18 mouse cellular contexts compared by ENCODE assay signal in the genomic region with DNA sequence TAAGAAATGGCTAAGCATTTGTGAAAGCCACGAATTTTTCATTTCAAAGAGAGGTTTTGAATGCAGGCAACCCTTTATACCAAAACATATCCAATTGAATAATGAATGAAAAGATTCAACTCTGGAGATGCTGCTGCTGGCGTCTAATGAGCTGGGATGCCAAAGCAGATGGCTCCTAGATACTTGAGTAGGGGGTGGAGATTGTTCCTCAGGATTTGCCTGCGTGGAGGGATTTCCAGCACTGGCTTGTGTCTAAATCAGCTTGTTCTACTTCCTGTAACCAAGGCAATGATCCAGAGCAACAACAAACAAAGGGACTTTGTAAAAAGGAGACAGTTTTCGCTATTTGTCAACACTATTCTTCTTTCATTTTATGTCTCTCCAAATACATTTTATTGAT. TPM values are rescaled to one million over a fixed set of nuclear protein-coding genes. Genes with fewer than 3 reads are reported as not detected.
DNase-seq lines count a peak whose midpoint lies in the region; ATAC-seq and TF ChIP-seq lines count a peak whose summit lies in the region.
"Had no signal": no experiment of that assay in that cellular context is flagged by ENCODE, and none has a peak within 500 bp of the region (broad histone marks: within the 10 kb centered on the region; RNA-seq: fewer than 3 reads in every experiment).

No protein-coding gene starts in this region.

- TF ChIP-seq CTCF in left cerebral cortex, adult 2 months (IDR thresholded peaks at IDR 0.05), result no peak
- no peak for TF ChIP-seq CTCF in layer of hippocampus, adult 2 months (conservative IDR thresholded peaks at IDR 0.05)

- H3K36me3 ChIP-seq in forebrain, embryonic 14.5 days (ENCODE audit: control insufficient read depth, insufficient read depth, low read length), result no peaks in the 10 kb centered on the region
- no peaks in the 10 kb centered on the region for H3K36me3 ChIP-seq in forebrain, embryonic 12.5 days (replicated peaks)
- no peaks in the 10 kb centered on the region for H3K36me3 ChIP-seq in kidney, embryonic 15.5 days
- H3K36me3 ChIP-seq: heart, embryonic 12.5 days; intestine, embryonic 15.5 days; limb, embryonic 12.5 days; liver, embryonic 13.5 days; lung, embryonic 15.5 days; neural tube, embryonic 12.5 days had no signal

- intact Hi-C loops in left cerebral cortex, postnatal 14 days (cut with DNase I), result no loop called here
- intact Hi-C loops in left cerebral cortex, adult 2 months (cut with DNase I), result no loop called here

- WGBS in forebrain, embryonic 14.5 days, result 37% methylated on average over 4 of the region's 4 CpGs
- WGBS in forebrain, embryonic 12.5 days, result 41% methylated on average over 4 of the region's 4 CpGs
- 59% methylated on average over 4 of the region's 4 CpGs for WGBS in kidney, embryonic 15.5 days

- no peaks in the 10 kb centered on the region for H3K27me3 ChIP-seq in forebrain, embryonic 14.5 days (replicated peaks; ENCODE audit: control insufficient read depth, insufficient read depth, low read length)
- H3K27me3 ChIP-seq in forebrain, embryonic 12.5 days, result no peaks in the 10 kb centered on the region
- no peaks in the 10 kb centered on the region for H3K27me3 ChIP-seq in kidney, embryonic 15.5 days
- H3K27me3 ChIP-seq: heart, embryonic 12.5 days; intestine, embryonic 15.5 days; limb, embryonic 12.5 days; liver, embryonic 13.5 days; lung, embryonic 15.5 days; neural tube, embryonic 12.5 days had no signal

- DNase-seq in forebrain, embryonic 14.5 days (ENCODE audit: low spot score), result peak; percentile 54
- DNase-seq in left cerebral cortex, postnatal 14 days (ENCODE audit: low spot score in 2 of 2), result peak; percentile 15 to 54
- no peak for DNase-seq in left cerebral cortex, adult 2 months (ENCODE audit: extremely low spot score in 1 of 2, low spot score in 2 of 2)
- DNase-seq in Muller cell, postnatal 12 days (ENCODE audit: inconsistent ontology term), result peak; percentile 25
- DNase-seq in layer of hippocampus, adult 2 months (ENCODE audit: low spot score in 2 of 2), result peak; percentile 14 to 46
- DNase-seq in T-cell, adult 2 months (ENCODE audit: low spot score), result no peak
- DNase-seq: gastrocnemius, adult 2 months; liver, embryonic 13.5 days; thymus, postnatal 4 days had no signal

- H3K4me3 ChIP-seq in forebrain, embryonic 14.5 days (ENCODE audit: low read depth, low read length), result no peak overlapping the region
- H3K4me3 ChIP-seq in forebrain, embryonic 12.5 days (replicated peaks), result no peak overlapping the region
- H3K4me3 ChIP-seq in left cerebral cortex, adult 2 months, result no peak overlapping the region
- no peak overlapping the region for H3K4me3 ChIP-seq in layer of hippocampus, adult 2 months
- H3K4me3 ChIP-seq in kidney, embryonic 15.5 days (replicated peaks), result no peak overlapping the region
- H3K4me3 ChIP-seq: gastrocnemius, adult 2 months; heart, embryonic 12.5 days; intestine, embryonic 15.5 days; limb, embryonic 12.5 days; liver, embryonic 13.5 days; lung, embryonic 15.5 days; neural tube, embryonic 12.5 days had no signal

- ATAC-seq in forebrain, embryonic 14.5 days, result peak; percentile 57; the same call in 1 of the 2 replicates
- no peak for ATAC-seq in forebrain, embryonic 12.5 days (ENCODE audit: low FRiP score)
- no peak for ATAC-seq in kidney, embryonic 15.5 days (replicated peaks; ENCODE audit: low FRiP score)
- ATAC-seq: intestine, embryonic 15.5 days had no signal

- no peaks in the 10 kb centered on the region for H3K4me1 ChIP-seq in forebrain, embryonic 14.5 days (ENCODE audit: control insufficient read depth, insufficient read depth, low read length)
- H3K4me1 ChIP-seq in forebrain, embryonic 12.5 days, result no peaks in the 10 kb centered on the region
- no peaks in the 10 kb centered on the region for H3K4me1 ChIP-seq in kidney, embryonic 15.5 days
- H3K4me1 ChIP-seq: heart, embryonic 12.5 days; intestine, embryonic 15.5 days; limb, embryonic 12.5 days; liver, embryonic 13.5 days; lung, embryonic 15.5 days; neural tube, embryonic 12.5 days had no signal

- no peaks in the 10 kb centered on the region for H3K9me3 ChIP-seq in forebrain, embryonic 14.5 days (replicated peaks; ENCODE audit: control insufficient read depth, low read length)
- H3K9me3 ChIP-seq in forebrain, embryonic 12.5 days, result no peaks in the 10 kb centered on the region
- no peaks in the 10 kb centered on the region for H3K9me3 ChIP-seq in kidney, embryonic 15.5 days (replicated peaks)
- H3K9me3 ChIP-seq: heart, embryonic 12.5 days; intestine, embryonic 15.5 days; limb, embryonic 12.5 days; liver, embryonic 13.5 days; lung, embryonic 15.5 days; neural tube, embryonic 12.5 days had no signal

- H3K9ac ChIP-seq in forebrain, embryonic 14.5 days (ENCODE audit: low read length), result no peak overlapping the region
- no peak overlapping the region for H3K9ac ChIP-seq in forebrain, embryonic 12.5 days
- no peak overlapping the region for H3K9ac ChIP-seq in kidney, embryonic 15.5 days
- H3K9ac ChIP-seq: heart, embryonic 12.5 days; intestine, embryonic 15.5 days; limb, embryonic 12.5 days; liver, embryonic 13.5 days; lung, embryonic 15.5 days; neural tube, embryonic 12.5 days had no signal

- no peak overlapping the region for H3K27ac ChIP-seq in forebrain, embryonic 14.5 days (ENCODE audit: low read depth, low read length)
- H3K27ac ChIP-seq in forebrain, embryonic 12.5 days, result no peak overlapping the region
- no peak overlapping the region for H3K27ac ChIP-seq in left cerebral cortex, adult 2 months
- no peak overlapping the region for H3K27ac ChIP-seq in layer of hippocampus, adult 2 months
- no peak overlapping the region for H3K27ac ChIP-seq in kidney, embryonic 15.5 days
- H3K27ac ChIP-seq: gastrocnemius, adult 2 months; intestine, embryonic 15.5 days; limb, embryonic 12.5 days; liver, embryonic 13.5 days; lung, embryonic 15.5 days; neural tube, embryonic 12.5 days had no signal

- no peak overlapping the region for H3K4me2 ChIP-seq in forebrain, embryonic 14.5 days (ENCODE audit: low read length)
- no peak overlapping the region for H3K4me2 ChIP-seq in forebrain, embryonic 12.5 days
- H3K4me2 ChIP-seq in kidney, embryonic 15.5 days, result no peak overlapping the region
- H3K4me2 ChIP-seq: heart, embryonic 12.5 days; intestine, embryonic 15.5 days; limb, embryonic 12.5 days; liver, embryonic 13.5 days; lung, embryonic 15.5 days; neural tube, embryonic 12.5 days had no signal

RNA-seq across cellular contexts. Expression of a gene that starts 57.4 kb away (rescaled TPM):
- 10.7 and 15.5 TPM in 2 replicates for polyA plus RNA-seq in forebrain, embryonic 14.5 days (2014; fragmentation: Nextera tagmentation; extraction: Ambion mirVana)
- polyA plus RNA-seq in forebrain, embryonic 12.5 days (2016; fragmentation: Nextera tagmentation; extraction: Ambion mirVana), result 8.6 and 16.6 TPM in 2 replicates
- total RNA-seq in left cerebral cortex, postnatal 14 days (2021), result 10 to 100 TPM; 35.9 to 39.2 TPM
- total RNA-seq in left cerebral cortex, adult 2 months (2021), result 10 to 100 TPM; 38.9 to 40.3 TPM
- total RNA-seq in layer of hippocampus, adult 2 months (2021), result 10 to 100 TPM; 66.9 to 67.7 TPM
- polyA plus RNA-seq in kidney, embryonic 15.5 days (2015; fragmentation: Nextera tagmentation; extraction: Ambion mirVana), result 2.8 and 3.5 TPM in 2 replicates
- total RNA-seq: granulocyte monocyte progenitor cell, adult 5-6 weeks; monocyte, adult 5-6 weeks had no signal

Comparison
In these comparisons a context has a peak if more than half of its experiments do, and no peak if none do; other contexts are left out.
1. DNase-seq: peak in forebrain, embryonic 14.5 days (single experiment), left cerebral cortex, postnatal 14 days (2 of 2), Muller cell, postnatal 12 days (single experiment) and layer of hippocampus, adult 2 months (2 of 2); none in left cerebral cortex, adult 2 months (0 of 2) and T-cell, adult 2 months (single experiment).